Mouse (Mus musculus): ENCODE results near the gene Map4k3. TPM values are rescaled to one million over a fixed set of nuclear protein-coding genes. Genes with fewer than 3 reads are reported as not detected.

Gene Map4k3
- polyA plus RNA-seq, 1 experiment from 2014 or later, result 24.0 TPM

Other genes starting within 250 kb of the Map4k3 start
- 4.6 TPM in 2 replicates for gene Sos1, start 248.0 kb downstream of the Map4k3 start, polyA plus RNA-seq (2015; fragmentation: Nextera tagmentation; extraction: Ambion mirVana)
- 0.81 and 0.82 TPM in 2 replicates for gene Cdkl4, start 150.7 kb downstream of the Map4k3 start, polyA plus RNA-seq (2015; fragmentation: Nextera tagmentation; extraction: Ambion mirVana)
- gene Tmem178, start 216.1 kb upstream of the Map4k3 start, polyA plus RNA-seq (2015; fragmentation: Nextera tagmentation; extraction: Ambion mirVana), result 14.4 and 15.8 TPM in 2 replicates

All from kidney, embryonic 15.5 days (tissue).